Mouse (Mus musculus) kidney, embryonic 15.5 days (tissue): ENCODE measurements around the gene Rad54l2. TPM values are rescaled to one million over a fixed set of nuclear protein-coding genes. Genes with fewer than 3 reads are reported as not detected.

Experiments used
- ATAC-seq: fragments of 200-750 bp; cut with Nextera tagmentation; replicated peaks from 2 replicates; pipeline ENCODE4 v1.8.0; 2017; ENCODE audit warnings: moderate TSS enrichment; ENCODE audit not compliant: low FRiP score
- H3K27ac ChIP-seq: fragments of 300-500 bp; sonication (generic); 2 replicates; pipeline ENCODE4 v1.5.1; 2015; ENCODE audit warnings: mild to moderate bottlenecking, inconsistent platforms
- H3K27me3 ChIP-seq: fragments of 300-500 bp; sonication (generic); 2 replicates; pipeline ENCODE4 v1.6.1; 2015; ENCODE audit warnings: inconsistent platforms
- H3K36me3 ChIP-seq: fragments of 300-500 bp; sonication (generic); 2 replicates; pipeline ENCODE4 v1.6.1; 2015; ENCODE audit warnings: inconsistent platforms
- H3K4me1 ChIP-seq: fragments of 300-500 bp; sonication (generic); 2 replicates; pipeline ENCODE4 v1.6.1; 2015; ENCODE audit warnings: inconsistent platforms
- H3K4me2 ChIP-seq: fragments of 300-500 bp; sonication (generic); 2 replicates; pipeline ENCODE4 v1.6.1; 2015; ENCODE audit warnings: moderate library complexity, mild to moderate bottlenecking, inconsistent platforms
- H3K4me3 ChIP-seq: fragments of 300-500 bp; sonication (generic); replicated peaks from 2 replicates; pipeline ENCODE4 v1.5.1; 2015; ENCODE audit warnings: mild to moderate bottlenecking, inconsistent platforms
- H3K9ac ChIP-seq: fragments of 300-500 bp; sonication (generic); 2 replicates; pipeline ENCODE4 v1.6.1; 2015; ENCODE audit warnings: mild to moderate bottlenecking, inconsistent platforms
- H3K9me3 ChIP-seq: fragments of 300-500 bp; sonication (generic); replicated peaks from 2 replicates; pipeline ENCODE4 v1.6.1; 2016; ENCODE audit warnings: inconsistent platforms
- WGBS: fragments of 180-500 bp; shearing (Covaris S2); methylation state at CpG from one replicate; pipeline ENCODE4 v1.1.7; 2015; ENCODE audit warnings: mixed read lengths; 5-methylcytosine and 5-hydroxymethylcytosine counted together
- polyA plus RNA-seq: library from polyadenylated mRNA; unstranded; fragments of >200 nt; fragmentation: Nextera tagmentation; extraction: Ambion mirVana; gene quantifications from 2 replicates; pipeline ENCODE4 v1.2.1, GENCODE M21; 2015

Rad54l2 gene
- polyA plus RNA-seq = 7.7 and 8.8 TPM in 2 replicates

DNA sequence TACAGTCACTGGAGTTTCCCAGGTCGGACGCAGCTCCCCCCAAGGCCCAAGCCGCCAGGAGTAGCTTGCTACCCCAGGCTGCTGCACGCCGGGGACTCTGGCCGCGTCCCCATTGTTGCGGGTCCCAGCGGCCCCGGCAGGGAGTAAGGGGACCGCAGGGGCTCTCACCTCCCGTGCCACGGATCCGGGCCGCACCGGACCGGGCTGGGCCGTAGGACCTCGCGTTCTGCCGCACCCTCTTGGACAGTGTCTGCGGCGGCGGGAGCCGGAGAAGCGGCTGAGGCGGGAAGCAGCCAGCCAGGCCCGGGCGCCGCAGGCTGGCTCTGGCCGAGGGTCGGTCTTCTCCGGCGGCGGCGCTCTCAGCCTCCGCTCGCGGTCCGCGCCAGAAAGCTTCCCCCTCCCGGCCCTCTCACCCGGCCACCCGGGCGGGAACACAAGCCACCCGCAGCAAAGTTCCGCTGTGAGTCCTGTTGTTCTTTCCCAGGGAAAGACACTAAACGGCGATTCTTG is at the start of gene Rad54l2:
Gene Rad54l2, minus strand, starts transcription at position 383 of the 510 bp plus-strand sequence.
- Histone ChIP-seq H3K36me3 (no peaks in the 10 kb centered on the region), H3K9me3 (no peaks in the 10 kb centered on the region), H3K4me2 (peak within 1 kb of the TSS; percentile 71), H3K4me1 (peaks cover 17% of the 10 kb centered on the region), H3K9ac (peak within 1 kb of the TSS; percentile 99), H3K27ac (peak within 1 kb of the TSS; percentile 93), H3K4me3 (peak within 1 kb of the TSS; percentile 89), H3K27me3 (no peaks in the 10 kb centered on the region; the same call in 1 of the 2 replicates)
- ATAC-seq = peak; percentile 93
- WGBS = under 1% methylated on average over 49 of the region's 49 CpGs

DNA sequence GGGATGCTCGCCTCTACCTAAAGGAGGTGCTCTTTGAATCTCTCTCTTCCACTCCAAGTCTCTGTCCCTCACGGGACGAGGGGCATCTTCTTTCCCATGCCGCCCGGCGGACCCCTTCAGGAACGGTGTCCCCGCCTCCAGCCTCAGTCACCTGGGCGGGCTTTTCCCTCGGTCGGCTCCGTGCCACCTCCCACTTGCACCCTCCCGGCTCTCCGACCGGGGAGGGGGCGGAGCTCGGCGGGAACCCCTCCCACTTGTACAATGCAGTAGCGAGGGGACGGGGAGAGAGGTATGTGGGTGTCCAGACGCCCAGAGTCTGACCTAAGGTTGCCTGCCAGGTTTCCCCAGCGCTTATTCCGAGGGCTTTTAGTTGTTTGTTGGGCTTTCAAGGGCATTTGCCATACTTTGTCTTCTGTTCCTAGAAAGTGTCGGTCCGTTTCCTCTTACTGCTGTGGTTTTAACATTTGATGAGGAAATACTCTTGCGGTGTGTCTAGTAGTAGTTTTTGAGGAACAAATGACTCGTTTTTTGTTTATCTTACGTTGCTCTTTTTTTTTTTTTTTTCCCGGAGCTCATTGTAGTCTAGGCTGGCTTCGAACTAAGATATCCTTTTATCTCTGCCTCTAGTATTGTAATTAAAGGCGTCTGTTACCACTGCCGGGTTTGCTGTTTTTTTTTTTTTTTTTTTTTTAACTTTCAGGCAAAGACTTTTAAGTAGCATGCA is 33.5 kb upstream of the Rad54l2 start:
- peaks cover 8% of the 10 kb centered on the region for H3K4me1 ChIP-seq

DNA sequence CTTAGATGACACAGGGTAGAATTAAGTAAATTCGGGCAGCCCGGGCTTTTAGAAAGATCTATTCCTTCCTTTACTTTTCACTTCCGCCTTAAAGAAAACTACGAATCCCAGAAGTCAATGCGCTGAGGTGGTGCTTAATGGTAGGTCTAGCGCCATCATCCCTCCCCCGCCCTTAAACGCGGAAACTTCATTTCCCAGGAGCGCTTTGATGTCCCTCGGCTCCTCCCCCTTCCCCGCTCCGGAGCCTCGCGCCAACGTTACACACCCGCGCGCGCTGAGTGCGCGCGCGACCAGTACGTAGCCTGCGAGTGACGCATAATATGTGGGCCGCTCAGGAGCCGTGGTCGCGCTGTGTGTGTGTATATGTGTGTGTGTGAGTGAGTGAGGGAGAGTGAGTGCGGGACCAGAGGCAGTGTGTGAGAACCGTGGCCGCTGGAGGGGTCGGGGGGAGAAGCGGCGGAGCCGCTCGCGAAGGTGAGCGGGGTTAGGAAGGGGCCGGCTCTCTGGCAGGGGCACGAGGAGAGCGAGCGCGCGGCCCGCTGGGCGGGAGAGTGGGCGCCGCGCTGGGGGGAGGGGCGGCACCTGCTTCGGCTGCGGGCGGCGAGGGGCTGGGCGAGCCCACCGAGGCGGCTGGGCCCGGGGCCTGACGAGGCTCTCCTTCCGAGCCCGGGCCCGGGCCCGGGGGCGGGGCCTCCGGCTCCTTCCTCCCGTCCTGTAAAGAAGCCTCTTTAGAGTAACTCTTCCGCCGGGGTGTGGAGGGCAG is 32.8 kb upstream of the Rad54l2 start, which contains the start of gene Dcaf1:
Gene Dcaf1, plus strand, starts transcription at position 257 of the 763 bp plus-strand sequence.
- H3K4me2 ChIP-seq = peak within 1 kb of the TSS; percentile 71
- peak within 1 kb of the TSS; percentile 90 for H3K9ac ChIP-seq
- peaks cover 8% of the 10 kb centered on the region for H3K4me1 ChIP-seq
- H3K27me3 ChIP-seq = no peaks in the 10 kb centered on the region
- H3K9me3 ChIP-seq = no peaks in the 10 kb centered on the region
- peaks cover 2% of the 10 kb centered on the region; the same call in 1 of the 2 replicates for H3K36me3 ChIP-seq
- H3K4me3 ChIP-seq = peak within 1 kb of the TSS; percentile 99
- H3K27ac ChIP-seq = peak within 1 kb of the TSS; percentile 94
- ATAC-seq = peak; percentile 96
- WGBS = under 1% methylated on average over 43 of the region's 71 CpGs

More for the DNA sequence above, 33.5 kb upstream of the Rad54l2 start:
- H3K9ac ChIP-seq = peak overlapping the region; percentile 90
- 2% methylated on average over 32 of the region's 32 CpGs for WGBS
- H3K4me2 ChIP-seq = peak overlapping the region; percentile 71
- no peaks in the 10 kb centered on the region for H3K27me3 ChIP-seq
- peak overlapping the region; percentile 99 for H3K4me3 ChIP-seq
- peak overlapping the region; percentile 94 for H3K27ac ChIP-seq
- peak; percentile 90 for ATAC-seq
- H3K9me3 ChIP-seq = no peaks in the 10 kb centered on the region
- H3K36me3 ChIP-seq = peaks cover 2% of the 10 kb centered on the region; the same call in 1 of the 2 replicates

DNA sequence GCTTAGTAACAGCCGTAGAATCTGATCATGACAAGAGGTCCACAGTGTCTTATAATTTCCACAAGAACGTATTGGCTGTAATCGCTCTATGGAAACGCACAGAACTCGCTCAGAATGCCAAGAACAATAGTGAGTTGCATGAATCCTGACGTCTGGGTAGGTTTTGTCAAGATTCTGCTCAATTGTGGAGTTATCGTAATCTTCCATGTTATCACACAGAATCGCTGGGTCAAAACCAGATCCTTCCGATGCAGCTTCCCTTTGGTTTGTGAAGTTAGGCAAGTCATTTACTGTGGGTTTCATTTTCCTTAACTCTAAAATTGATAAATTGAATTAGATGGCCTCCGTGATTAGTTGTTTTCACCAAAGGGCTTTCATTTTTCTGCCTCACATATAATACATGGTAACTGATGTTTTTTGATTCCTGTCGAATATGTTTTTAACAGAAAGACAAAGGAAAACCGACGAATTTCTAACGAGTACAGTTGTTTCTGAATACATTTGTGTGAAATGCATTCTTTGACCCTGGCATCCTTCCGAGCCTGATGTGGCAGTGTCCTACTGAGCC is 32.1 kb upstream of the Rad54l2 start:
- H3K9me3 ChIP-seq = no peaks in the 10 kb centered on the region

DNA sequence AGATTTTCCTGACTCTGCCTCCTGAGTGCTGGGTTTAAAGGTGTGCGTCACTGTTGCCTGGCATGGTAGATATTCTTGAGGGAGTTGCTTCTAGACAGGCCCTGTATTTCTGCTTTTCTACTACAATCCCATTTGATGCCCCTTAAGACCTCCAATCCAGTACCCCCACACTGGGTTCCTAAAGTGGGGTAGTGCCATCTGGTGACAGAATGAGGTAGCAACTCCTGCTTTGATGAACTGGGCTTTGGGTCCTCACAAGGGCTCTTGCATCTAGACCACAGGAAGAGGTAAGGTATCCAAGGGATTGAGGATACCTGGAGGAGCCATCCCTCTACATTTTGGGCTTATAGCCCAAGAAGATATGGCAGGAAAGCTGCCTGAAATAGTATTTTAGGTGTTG is 30.2 kb upstream of the Rad54l2 start:
- Histone ChIP-seq H3K27ac (no peak overlapping the region), H3K9ac (no peak overlapping the region), H3K9me3 (no peaks in the 10 kb centered on the region), H3K27me3 (no peaks in the 10 kb centered on the region), H3K4me1 (peaks cover 8% of the 10 kb centered on the region), H3K4me2 (no peak overlapping the region), H3K4me3 (no peak overlapping the region), H3K36me3 (peaks cover 1% of the 10 kb centered on the region; the same call in 1 of the 2 replicates)
- WGBS = 91% methylated on average over 1 of the region's 1 CpGs
- no peak for ATAC-seq

More for the DNA sequence above, 32.1 kb upstream of the Rad54l2 start:
- no peak for ATAC-seq
- H3K27ac ChIP-seq = peak overlapping the region; percentile 33; the same call in 1 of the 2 replicates
- peaks cover 8% of the 10 kb centered on the region for H3K4me1 ChIP-seq
- H3K4me3 ChIP-seq = peak overlapping the region; percentile 99
- 50% methylated on average over 15 of the region's 15 CpGs for WGBS
- peak overlapping the region; percentile 41 for H3K9ac ChIP-seq
- no peaks in the 10 kb centered on the region for H3K27me3 ChIP-seq
- H3K36me3 ChIP-seq = peaks cover 2% of the 10 kb centered on the region; the same call in 1 of the 2 replicates
- peak overlapping the region; percentile 61 for H3K4me2 ChIP-seq

DNA sequence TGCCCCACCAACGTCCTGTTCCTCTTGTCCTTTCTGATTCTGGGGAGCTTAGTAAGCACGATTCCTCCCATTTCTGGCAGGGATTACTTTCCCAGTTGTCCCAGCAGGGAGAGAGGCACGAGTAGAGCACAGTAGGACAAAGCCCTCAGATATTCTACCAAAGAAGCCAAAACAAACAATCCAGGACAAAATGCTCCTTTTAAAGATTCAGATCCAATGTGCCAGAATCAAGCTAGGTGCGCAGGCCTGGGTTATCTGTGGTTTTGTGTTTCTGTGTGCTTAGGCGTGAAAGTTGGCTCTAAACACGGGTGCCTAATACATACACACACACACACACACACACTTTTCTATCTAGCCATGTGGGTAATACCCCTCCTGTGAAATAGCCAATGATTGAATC is 29.2 kb upstream of the Rad54l2 start:
- Histone ChIP-seq H3K4me1 (peaks cover 8% of the 10 kb centered on the region), H3K4me2 (no peak overlapping the region), H3K27ac (no peak overlapping the region), H3K27me3 (no peaks in the 10 kb centered on the region), H3K4me3 (no peak overlapping the region), H3K9ac (no peak overlapping the region), H3K9me3 (no peaks in the 10 kb centered on the region), H3K36me3 (no peaks in the 10 kb centered on the region)
- WGBS = 72% methylated on average over 6 of the region's 6 CpGs
- no peak for ATAC-seq

DNA sequence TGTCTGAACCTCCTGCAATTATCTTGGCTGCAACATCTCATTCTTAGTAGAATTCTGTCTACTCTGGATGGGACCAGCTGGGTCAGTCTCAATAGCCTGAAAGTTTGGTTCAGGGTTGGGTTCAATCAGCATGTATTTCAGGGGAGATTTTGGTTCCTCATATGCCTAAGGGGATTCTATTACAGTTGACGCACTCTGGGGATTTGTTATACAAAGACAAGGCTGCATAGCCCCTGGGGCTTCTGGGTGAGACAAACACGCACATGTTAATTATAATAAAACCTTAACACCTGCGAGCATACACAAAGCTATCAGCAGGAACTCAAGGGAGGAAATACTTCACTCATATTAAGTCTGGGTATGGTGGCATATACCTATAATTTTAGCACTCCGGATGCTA is 17.5 kb upstream of the Rad54l2 start:
- no peak overlapping the region for H3K4me2 ChIP-seq
- H3K9me3 ChIP-seq = no peaks in the 10 kb centered on the region; the same call in 1 of the 2 replicates
- H3K4me3 ChIP-seq = no peak overlapping the region
- no peaks in the 10 kb centered on the region for H3K4me1 ChIP-seq
- no peak overlapping the region for H3K9ac ChIP-seq
- H3K27ac ChIP-seq = no peak overlapping the region
- no peak for ATAC-seq
- no peaks in the 10 kb centered on the region for H3K27me3 ChIP-seq
- no peaks in the 10 kb centered on the region for H3K36me3 ChIP-seq
- whole genome bisulfite sequencing = 78% methylated on average over 4 of the region's 4 CpGs

DNA sequence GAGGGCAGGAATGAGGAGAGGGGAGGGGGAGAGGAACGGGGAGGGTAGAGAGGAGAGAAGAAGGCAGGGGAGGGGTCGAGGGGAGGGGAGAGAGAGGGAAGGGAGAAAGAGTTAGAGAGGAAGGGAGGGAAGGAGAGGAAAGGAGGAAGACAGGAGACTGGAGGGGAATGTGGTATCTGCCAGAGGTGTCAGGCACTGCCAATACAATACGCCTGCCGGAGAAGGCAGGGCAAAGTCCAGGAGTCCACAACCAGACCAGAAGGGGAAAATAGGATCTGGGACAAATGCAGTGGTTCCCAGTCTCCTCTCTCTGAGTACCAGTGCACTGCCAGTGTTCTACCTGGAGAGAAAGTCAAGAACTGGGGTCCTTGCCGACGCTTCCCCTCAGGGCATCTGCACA is 1.8 kb upstream of the Rad54l2 start:
- no peak overlapping the region for H3K27ac ChIP-seq
- peaks cover 16% of the 10 kb centered on the region for H3K4me1 ChIP-seq
- no peak overlapping the region for H3K4me2 ChIP-seq
- no peak overlapping the region for H3K9ac ChIP-seq
- H3K9me3 ChIP-seq = no peaks in the 10 kb centered on the region
- no peaks in the 10 kb centered on the region; the same call in 1 of the 2 replicates for H3K27me3 ChIP-seq
- WGBS = 78% methylated on average over 6 of the region's 6 CpGs
- no peak overlapping the region for H3K4me3 ChIP-seq
- ATAC-seq = no peak
- H3K36me3 ChIP-seq = no peaks in the 10 kb centered on the region

DNA sequence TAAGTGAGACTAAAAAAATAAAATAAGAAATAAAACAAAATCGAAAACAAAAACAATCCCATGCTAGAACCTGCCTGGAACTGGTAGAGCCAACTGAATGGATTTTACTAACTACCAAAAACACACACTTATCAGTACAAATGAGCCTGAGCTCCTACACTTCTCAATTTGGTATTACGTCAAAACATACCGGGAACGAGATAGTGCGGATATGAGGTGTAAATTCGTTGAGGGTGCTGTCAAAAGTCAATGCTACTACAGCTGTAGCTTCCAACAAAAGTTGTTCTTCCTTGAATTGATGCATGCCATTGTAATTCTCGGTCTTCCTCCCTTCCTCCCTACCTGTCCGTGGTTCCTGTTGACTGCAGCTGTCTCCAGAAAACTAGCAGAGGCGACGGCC is 369 bp upstream of the Rad54l2 start:
- Histone ChIP-seq H3K27ac (peak overlapping the region; percentile 93), H3K4me1 (peaks cover 17% of the 10 kb centered on the region), H3K9me3 (no peaks in the 10 kb centered on the region), H3K27me3 (no peaks in the 10 kb centered on the region; the same call in 1 of the 2 replicates), H3K9ac (peak overlapping the region; percentile 99), H3K4me3 (peak overlapping the region; percentile 89), H3K36me3 (no peaks in the 10 kb centered on the region), H3K4me2 (peak overlapping the region; percentile 71)
- 14% methylated on average over 10 of the region's 10 CpGs for WGBS
- ATAC-seq = no peak; the same call in 1 of the 2 replicates

DNA sequence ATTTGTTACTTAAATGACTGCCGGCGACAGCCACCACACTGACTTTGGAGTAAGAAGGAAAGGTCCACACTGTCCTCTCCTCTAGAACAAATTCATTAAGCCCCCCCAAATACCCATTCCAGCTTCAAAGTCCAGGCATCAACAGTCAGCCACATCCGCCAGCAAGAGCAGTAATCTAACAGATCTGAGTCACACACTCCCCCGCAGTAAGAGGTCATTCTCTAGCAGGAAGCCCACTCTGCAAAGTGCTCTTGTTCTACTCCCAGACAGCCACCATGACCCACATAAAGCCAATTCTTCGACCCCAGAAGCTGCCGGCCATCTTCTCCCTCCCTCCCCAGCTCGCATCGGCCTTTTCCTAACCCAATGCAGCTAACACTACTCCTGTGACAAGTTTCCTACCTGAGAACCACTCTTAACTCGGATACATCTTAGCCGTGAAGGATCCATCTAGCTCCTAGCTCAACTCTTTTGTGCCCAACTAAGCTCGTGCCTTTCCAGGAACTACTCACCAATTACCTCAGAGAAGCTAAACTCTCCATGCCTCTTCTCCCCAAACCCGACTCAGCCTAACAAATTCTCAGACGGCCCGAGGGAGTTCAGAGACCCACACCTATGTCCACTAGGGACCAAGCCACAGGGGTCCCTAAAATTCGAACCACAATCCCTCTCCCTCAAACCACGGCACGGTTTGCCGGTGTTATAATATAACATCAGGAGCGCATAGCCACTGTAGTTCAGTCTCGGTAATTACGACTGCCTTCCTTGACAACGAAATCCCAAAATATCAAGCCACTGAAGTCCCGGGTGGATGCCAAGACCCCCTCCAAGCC is 799 bp downstream of the Rad54l2 start:
- Histone ChIP-seq H3K9me3 (no peaks in the 10 kb centered on the region), H3K4me2 (peak overlapping the region; percentile 71), H3K4me1 (peaks cover 17% of the 10 kb centered on the region), H3K4me3 (peak overlapping the region; percentile 89), H3K9ac (peak overlapping the region; percentile 99), H3K36me3 (no peaks in the 10 kb centered on the region), H3K27me3 (no peaks in the 10 kb centered on the region; the same call in 1 of the 2 replicates), H3K27ac (peak overlapping the region; percentile 93)
- peak; percentile 43; the same call in 1 of the 2 replicates for ATAC-seq
- WGBS = 5% methylated on average over 23 of the region's 23 CpGs

DNA sequence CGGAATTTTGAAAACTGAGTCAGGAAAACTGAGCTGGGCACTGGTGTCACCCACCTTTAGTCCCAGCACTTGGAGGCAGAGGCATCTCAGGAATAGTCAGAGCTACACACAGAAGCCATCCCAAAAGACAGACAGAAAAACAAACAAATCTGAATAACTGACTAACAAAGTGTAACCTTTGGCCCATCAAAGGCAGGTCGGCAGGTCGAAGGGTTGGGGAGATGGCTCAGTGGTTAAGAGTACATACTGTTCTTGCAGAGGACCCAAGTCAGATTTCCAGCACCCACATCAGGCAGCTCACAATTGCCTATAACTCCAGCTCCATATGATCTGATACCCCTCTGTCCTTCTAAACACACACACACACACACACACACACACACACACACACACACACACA is 3.8 kb downstream of the Rad54l2 start:
- Histone ChIP-seq H3K27me3 (no peaks in the 10 kb centered on the region), H3K36me3 (no peaks in the 10 kb centered on the region), H3K9ac (no peak overlapping the region), H3K4me1 (peaks cover 17% of the 10 kb centered on the region), H3K4me3 (no peak overlapping the region), H3K27ac (no peak overlapping the region), H3K9me3 (no peaks in the 10 kb centered on the region), H3K4me2 (no peak overlapping the region)
- 75% methylated on average over 3 of the region's 3 CpGs for WGBS
- no peak for ATAC-seq
